In genomic region chr10:9818574-9818973, GRCm38 (mm10) we compare ENCODE assay signal across 22 mouse cellular contexts.
"Had no signal": no experiment of that assay in that cellular context is flagged by ENCODE, and none has a peak within 500 bp of the region (broad histone marks: within the 10 kb centered on the region; RNA-seq: fewer than 3 reads in every experiment).

No protein-coding gene starts in this region.

- H3K27ac ChIP-seq: heart, embryonic 10.5 days; hindbrain, embryonic 13.5 days; hindbrain, embryonic 15.5 days; hindbrain, postnatal 0 days; kidney, embryonic 15.5 days; kidney, postnatal 0 days; limb, embryonic 13.5 days; limb, embryonic 15.5 days; liver, embryonic 12.5 days had no signal

- H3K27me3 ChIP-seq: heart, embryonic 12.5 days; hindbrain, embryonic 13.5 days; hindbrain, embryonic 15.5 days; kidney, embryonic 15.5 days; limb, embryonic 13.5 days; limb, embryonic 15.5 days; liver, embryonic 12.5 days had no signal

- H3K9me3 ChIP-seq: heart, embryonic 10.5 days; heart, embryonic 12.5 days; hindbrain, embryonic 13.5 days; hindbrain, embryonic 15.5 days; kidney, embryonic 15.5 days; limb, embryonic 13.5 days; limb, embryonic 15.5 days; liver, embryonic 12.5 days had no signal

- DNase-seq: gastrocnemius, postnatal 14 days; gastrocnemius, postnatal 36 days; heart, adult 18-20 months; heart, postnatal 10 days; kidney, adult 11 months; kidney, adult 2 months; kidney, adult 9 months; kidney, postnatal 14 days; kidney, postnatal 36 days; layer of hippocampus, adult 9-11 months; layer of hippocampus, postnatal 36 days; left cerebral cortex, postnatal 4 days had no signal

- H3K4me3 ChIP-seq: heart, embryonic 10.5 days; heart, embryonic 12.5 days; hindbrain, embryonic 13.5 days; hindbrain, embryonic 15.5 days; kidney, embryonic 15.5 days; limb, embryonic 13.5 days; limb, embryonic 15.5 days; liver, embryonic 12.5 days had no signal

- H3K4me1 ChIP-seq: heart, embryonic 10.5 days; heart, embryonic 12.5 days; hindbrain, embryonic 13.5 days; hindbrain, embryonic 15.5 days; kidney, embryonic 15.5 days; limb, embryonic 13.5 days; limb, embryonic 15.5 days; liver, embryonic 12.5 days had no signal

- H3K36me3 ChIP-seq: heart, embryonic 10.5 days; heart, embryonic 12.5 days had no signal

- H3K9ac ChIP-seq: heart, embryonic 12.5 days; hindbrain, embryonic 13.5 days; hindbrain, embryonic 15.5 days; kidney, embryonic 15.5 days; limb, embryonic 13.5 days; limb, embryonic 15.5 days; liver, embryonic 12.5 days had no signal
